Mouse (Mus musculus) ES-Bruce4 (cell line): ENCODE results near the gene Abhd15.

Experiments used
- CTCF ChIP-seq: IDR thresholded peaks from one replicate; pipeline ENCODE4 v1.8.1; 2011; ENCODE audit warnings: low read depth, low read length
- EP300 ChIP-seq: IDR thresholded peaks from 2 replicates; pipeline ENCODE4 v1.6.1; 2011; ENCODE audit warnings: low read depth, low read length; ENCODE audit not compliant: insufficient read depth

DNA sequence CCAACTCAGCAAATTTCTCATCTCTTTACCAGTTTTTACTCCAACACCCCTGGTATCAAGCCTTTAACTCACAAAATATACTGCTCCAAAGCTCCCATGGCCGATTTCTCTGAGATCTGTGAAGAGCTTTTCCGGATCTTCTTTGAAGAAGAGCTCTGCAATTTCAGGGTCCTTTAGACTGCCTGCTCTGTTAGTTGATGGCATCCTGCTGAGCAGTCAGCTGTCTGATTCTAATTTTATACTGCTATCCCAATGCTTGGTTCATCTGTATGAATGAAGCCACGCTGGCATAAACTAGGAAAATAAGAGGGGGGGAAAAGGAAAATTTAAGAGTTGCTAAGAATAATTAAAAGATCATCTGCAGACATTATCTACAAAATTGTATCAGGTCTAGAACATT, 70.3 kb downstream of the Abhd15 start:
- no peak for TF ChIP-seq CTCF
- TF ChIP-seq EP300: no peak
